Mouse (Mus musculus): ENCODE data around the gene Sf3a2.
"Not testable (repeated sequence)": the region's sequence is repeated elsewhere in the genome, so short reads cannot be mapped to it uniquely, and the experiment has no call there.

Gene Sf3a2

DNA sequence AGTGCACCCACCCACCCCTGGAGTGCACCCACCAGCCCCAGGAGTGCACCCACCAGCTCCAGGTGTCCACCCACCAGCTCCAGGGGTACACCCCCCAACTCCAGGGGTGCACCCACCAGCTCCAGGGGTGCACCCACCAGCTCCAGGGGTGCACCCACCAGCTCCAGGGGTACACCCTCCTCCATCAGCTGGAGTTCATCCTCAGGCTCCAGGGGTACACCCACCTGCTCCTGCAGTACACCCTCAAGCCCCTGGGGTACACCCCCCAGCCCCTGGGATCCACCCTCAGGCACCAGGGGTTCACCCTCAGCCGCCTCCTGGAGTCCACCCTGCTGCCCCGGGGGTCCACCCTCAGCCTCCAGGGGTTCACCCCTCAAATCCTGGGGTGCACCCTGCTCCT lies 6.3 kb downstream of the Sf3a2 start:
- no peak for DNase-seq (ENCODE audit: low spot score in 2 of 2)

DNA sequence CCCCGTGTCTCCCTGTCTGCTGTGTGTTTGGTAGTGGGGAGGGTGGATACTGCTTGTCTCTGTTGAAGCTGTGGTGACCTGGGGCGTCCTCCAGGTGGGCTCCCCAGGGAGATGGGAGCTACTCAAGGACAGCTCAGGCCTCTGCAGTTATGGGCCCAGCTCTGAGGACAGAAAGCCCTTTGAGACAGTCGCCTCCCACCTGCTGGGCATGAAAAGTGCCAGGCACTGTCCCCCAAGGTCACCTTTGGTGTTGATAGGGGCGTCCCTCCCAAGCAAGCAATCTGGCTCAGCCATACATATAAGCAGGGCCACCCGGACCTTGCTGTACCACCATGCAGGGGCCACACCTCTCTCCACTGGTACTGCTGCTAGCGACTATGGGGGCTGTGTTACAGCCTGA lies 6.9 kb downstream of the Sf3a2 start, which contains the start of gene Amh:
Amh (plus strand) TSS at position 328 of the 400 bp plus-strand sequence.
- no peak for DNase-seq (ENCODE audit: low spot score in 2 of 2)

DNA sequence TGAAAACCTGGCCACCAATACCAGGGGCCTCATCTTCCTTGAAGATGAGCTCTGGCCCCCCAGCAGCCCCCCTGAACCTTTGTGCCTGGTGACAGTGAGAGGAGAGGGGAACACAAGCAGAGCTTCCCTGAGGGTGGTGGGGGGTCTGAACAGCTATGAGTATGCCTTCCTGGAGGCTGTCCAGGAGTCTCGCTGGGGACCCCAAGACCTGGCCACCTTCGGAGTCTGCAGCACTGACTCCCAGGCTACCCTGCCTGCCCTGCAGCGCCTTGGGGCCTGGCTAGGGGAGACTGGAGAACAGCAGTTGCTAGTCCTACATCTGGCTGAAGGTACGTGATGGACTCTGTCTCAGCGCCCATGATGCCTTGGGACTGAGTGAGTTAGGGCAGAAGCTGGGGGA lies 7.3 kb downstream of the Sf3a2 start:
- no peak for DNase-seq (ENCODE audit: low spot score in 2 of 2)

DNA sequence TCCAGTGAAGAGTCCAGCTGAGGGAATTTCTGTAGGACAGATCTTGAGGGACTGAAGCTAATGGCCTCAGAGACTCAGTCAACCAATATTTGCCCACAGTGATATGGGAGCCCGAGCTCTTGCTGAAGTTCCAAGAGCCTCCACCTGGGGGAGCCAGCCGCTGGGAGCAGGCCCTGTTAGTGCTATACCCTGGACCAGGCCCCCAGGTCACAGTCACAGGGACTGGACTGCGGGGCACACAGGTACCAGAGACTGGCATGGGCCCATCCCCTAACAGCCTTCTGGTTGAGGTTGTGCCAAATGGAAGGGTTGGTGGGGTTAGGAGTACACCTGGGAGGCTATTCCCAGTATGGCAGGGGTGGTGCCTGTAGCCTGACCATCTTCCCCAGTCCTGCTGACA lies 7.9 kb downstream of the Sf3a2 start:
- DNase-seq (ENCODE audit: low spot score in 2 of 2), result peak; percentile 88 to 93

DNA sequence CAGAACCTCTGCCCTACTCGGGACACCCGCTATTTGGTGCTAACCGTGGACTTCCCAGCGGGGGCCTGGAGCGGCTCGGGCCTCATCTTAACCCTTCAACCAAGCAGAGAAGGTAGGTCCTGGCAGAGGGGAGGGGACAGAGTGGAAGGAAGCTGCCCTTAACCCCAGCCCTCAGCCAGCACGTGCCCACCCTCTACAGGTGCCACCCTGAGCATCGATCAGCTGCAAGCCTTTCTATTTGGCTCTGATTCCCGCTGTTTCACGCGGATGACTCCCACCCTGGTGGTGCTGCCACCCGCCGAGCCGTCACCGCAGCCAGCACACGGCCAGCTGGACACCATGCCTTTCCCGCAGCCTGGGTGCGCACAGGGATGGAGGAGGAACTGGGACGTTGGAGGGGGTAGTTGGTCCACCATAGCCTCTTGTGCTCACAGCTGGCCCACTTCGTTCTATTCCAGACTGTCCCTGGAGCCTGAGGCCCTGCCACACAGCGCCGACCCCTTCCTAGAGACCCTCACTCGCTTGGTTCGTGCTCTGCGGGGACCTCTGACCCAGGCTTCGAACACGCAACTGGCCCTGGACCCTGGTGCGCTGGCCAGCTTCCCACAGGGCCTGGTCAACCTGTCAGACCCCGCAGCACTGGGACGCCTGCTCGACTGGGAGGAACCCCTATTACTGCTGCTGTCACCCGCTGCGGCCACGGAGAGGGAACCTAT lies 8.5 kb downstream of the Sf3a2 start:
- no peak for DNase-seq (ENCODE audit: low spot score in 2 of 2)

DNA sequence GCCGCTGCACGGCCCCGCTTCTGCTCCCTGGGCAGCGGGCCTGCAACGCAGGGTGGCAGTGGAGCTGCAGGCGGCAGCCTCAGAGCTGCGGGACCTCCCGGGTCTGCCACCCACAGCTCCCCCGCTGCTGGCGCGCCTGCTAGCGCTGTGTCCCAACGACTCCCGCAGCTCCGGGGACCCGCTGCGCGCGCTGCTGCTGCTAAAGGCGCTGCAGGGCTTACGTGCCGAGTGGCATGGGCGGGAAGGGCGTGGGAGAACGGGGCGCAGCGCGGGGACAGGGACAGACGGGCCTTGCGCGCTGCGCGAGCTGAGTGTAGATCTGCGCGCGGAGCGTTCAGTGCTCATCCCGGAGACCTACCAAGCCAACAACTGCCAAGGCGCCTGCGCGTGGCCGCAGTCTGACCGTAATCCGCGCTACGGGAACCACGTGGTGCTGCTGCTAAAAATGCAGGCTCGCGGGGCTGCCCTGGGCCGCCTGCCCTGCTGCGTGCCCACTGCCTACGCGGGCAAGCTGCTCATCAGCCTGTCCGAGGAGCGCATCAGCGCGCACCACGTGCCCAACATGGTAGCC lies 9.1 kb downstream of the Sf3a2 start:
- DNase-seq (ENCODE audit: low spot score in 2 of 2), result peak in 1 of 2 experiments; percentile 65

DNA sequence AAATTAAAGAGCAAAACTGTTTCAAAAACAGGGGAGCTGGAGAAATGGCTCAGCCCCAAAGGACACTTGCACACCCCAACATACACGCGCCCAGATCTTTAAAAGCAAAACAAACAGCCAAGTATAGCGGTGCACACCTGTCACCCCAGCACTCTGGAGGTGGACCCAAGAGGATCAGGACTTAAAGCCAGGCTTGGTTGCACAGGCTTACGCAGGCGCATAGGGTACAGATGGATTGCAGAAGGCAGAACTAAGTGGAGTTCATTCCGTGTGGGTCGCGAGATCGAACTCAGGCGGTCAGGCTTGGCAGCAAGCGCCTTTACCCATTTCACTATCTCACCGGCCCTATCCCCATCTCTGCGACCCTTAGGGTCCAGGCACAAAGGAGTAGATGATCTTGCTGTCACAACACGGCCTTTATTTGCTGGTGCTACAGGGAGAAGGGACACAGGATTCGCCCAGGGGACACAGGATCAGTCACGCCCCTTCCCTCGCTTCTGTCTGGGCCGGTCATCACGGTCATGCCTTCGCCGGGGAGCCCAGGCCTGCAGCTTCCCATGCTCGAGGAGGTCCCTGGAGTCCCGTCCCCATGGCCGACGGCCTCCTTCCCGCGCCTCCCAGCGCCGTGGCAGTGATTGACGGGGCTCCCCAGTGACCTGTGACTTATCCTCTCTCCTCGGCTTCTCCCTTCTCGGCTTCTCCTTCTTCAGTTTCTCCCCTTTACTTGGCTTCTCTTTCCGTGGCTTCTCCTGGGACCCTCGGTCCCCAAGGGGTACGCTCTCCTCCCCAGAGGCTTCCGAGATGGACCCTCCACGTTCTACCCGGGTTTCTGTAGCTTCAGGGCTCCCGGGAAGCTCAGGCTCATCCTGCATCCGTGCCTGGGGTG lies 10.3 kb downstream of the Sf3a2 start:
- DNase-seq (ENCODE audit: low spot score in 2 of 2), result no peak

DNA sequence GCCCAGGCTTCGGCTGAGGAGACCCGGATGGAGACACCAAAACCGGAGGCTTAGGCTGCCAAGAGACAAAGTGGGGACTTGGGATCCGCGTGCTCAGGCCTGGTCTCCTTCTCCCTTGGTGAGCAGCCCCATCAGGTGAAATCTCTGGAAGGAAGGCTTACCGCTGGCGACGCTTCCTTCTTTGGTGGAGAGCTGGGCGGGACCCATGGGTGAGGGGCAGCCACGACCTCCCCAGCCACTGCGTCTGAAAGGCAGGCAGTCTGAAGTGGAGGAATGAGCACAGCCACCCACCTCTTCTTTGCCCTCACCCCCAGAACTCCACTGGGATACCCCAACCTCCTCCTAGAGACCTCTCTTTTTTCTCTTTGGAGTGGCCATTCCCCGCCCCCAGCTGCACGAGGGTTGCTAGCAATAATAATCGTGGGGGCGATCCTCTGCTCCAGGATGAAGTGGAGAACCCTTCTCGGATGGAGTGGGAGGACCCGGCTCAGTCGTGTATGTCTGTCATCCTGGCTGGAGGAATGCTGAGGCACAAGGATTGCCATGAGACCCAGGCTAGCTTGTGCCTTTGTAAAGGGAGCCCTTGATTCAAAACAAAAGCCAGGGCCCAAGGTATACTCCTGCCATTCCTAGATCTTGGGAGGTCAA lies 11.1 kb downstream of the Sf3a2 start:
- no peak for DNase-seq (ENCODE audit: low spot score in 2 of 2)

DNA sequence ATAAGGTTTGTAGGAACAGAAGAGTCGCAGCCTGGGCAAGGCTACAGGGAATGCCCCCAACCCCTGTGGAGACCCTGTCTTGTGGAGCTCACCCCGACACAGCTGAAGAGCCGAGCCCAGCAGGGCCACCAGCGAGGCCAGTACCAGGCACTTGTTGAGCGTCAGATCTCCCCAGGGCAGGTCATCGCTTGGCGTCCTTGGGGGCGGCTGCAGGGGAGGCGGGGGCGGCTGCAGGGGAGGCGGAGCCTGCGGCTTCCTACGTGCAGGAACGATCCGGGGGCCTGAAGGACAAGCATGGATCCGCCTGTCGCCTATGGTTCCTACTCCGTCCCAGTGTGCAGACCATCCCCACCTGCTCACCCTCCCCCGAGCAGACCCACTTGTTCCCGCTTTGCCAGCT lies 12.1 kb downstream of the Sf3a2 start:
- DNase-seq (ENCODE audit: low spot score in 2 of 2), result no peak

DNA sequence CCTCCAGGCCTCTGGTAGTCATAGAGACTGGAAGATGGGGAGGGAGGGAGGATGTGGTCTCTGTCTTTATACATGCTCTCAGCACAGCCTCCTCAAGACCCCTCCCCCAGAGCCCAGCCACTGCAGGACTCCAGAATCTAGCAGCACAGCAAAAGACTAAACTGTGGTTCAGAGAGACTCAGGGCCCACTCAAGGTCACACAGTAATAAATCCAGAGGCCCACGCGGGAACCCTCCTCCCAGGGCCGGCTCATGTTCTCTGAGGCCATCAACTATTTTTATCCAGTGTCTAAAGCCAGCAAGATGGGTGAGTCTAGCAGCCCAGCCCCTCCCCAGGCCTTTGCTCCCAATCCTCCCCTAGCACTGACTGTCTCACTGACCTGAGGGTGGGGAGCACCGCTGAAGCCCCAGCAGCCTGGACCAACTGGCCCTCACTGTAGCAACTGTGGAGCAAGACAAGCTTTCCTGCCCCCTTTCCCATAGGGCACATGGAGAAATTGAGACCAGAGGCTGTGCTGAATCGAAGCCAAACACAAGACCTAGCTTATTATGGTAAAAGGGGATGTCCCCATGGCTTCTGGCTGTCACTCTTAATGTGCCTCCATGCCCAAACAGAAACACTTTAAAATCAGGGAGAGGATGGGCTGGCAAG lies 14.5 kb downstream of the Sf3a2 start:
- no peak for DNase-seq (ENCODE audit: low spot score in 2 of 2)

DNA sequence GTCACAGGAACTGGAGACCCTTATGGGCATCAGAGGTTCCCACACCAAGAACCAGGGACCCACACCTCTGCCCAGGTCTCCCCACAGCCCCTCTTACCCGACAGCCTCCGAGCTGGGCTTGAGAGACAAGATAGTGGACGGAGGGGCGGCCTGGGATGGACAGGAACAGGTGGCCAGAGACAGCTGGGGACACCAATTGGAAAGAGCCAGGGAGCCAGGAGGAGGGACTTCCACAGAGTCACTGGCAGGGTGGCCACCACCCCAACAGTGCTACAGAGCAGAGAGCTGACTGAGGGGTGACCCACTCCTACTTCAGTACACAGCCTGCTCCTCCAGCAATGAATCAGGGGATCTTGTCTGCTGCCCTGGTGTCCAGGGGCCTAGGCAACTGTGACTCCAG lies 15.4 kb downstream of the Sf3a2 start, which contains the start of gene Jsrp1:
Jsrp1 (minus strand) TSS at position 133 of the 400 bp plus-strand sequence.
- DNase-seq (ENCODE audit: low spot score in 2 of 2), result no peak

DNA sequence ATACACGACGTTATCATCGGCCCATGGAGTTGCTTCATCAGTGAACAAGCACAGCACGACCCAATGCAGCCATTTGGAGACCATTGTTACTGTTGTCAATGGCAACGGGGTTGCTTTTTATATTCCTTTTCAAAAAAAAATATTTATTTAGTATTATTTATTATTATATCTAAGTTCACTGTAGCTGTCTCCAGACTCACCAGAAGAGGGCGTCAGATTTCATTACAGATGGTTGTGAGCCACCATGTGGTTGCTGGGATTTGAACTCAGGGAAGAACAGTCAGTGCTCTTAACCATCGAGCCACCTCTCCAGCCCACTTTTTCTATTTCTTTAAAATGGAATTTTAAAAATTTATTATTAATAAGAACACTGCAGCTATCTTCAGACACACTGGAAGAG lies 16.8 kb downstream of the Sf3a2 start:
- no peak for DNase-seq (ENCODE audit: low spot score in 2 of 2)

DNA sequence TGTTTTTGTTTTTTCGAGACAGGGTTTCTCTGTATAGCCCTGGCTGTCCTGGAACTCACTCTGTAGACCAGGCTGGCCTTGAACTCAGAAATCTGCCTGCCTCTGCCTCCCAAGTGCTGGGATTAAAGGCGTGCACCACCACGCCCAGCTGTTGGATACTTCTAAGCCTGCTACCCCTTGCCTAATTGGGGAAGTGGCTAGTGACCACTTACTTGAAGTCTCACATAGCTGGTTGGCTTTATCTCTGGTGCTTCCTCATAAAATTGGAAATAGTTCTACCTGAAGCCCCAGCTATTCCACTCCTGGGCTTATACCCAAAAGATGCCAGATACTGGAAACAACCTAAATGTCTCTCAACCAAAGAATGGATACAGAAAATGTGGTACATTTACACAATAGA lies 18.3 kb downstream of the Sf3a2 start:
- DNase-seq (ENCODE audit: low spot score in 2 of 2), result not testable (repeated sequence)

DNA sequence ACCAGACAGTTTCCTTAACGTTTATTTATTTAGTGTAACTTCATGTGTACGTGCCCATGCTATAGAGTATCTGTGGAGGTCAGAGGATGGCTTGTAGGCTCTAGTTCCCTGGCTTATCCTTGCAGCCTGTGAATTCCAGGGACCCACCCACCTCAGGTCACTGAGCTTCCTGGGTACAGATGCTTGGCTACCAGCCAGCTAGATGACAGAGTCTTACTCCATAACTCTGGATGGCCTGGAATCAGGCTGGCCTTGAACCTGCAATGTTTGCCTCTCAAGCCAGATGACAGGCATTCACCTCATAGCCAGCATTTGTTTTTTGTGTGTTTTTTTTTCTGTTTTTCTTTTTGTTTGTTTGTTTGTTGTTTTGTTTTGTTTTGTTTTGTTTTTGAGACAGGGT lies 19.2 kb downstream of the Sf3a2 start:
- no peak for DNase-seq (ENCODE audit: low spot score in 2 of 2)

DNA sequence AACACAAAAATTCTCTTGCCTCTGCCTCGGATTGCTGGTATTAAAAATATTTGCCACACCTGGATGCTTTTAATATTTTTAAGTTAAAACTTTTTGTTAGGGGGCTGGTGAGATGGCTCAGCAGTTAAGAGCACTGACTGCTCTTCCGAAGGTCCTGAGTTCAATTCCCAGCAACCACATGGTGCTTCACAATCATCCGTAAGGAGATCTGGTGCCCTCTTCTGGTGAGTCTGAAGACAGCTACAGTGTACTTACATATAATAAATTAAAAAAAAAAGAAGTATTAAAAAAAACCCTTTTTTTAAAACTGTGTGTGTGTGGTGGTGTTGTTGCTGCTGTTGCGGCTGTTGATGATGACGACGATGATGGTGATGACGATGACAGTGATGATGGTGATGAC lies 20.0 kb downstream of the Sf3a2 start:
- not testable (repeated sequence) for DNase-seq (ENCODE audit: low spot score in 2 of 2)

DNA sequence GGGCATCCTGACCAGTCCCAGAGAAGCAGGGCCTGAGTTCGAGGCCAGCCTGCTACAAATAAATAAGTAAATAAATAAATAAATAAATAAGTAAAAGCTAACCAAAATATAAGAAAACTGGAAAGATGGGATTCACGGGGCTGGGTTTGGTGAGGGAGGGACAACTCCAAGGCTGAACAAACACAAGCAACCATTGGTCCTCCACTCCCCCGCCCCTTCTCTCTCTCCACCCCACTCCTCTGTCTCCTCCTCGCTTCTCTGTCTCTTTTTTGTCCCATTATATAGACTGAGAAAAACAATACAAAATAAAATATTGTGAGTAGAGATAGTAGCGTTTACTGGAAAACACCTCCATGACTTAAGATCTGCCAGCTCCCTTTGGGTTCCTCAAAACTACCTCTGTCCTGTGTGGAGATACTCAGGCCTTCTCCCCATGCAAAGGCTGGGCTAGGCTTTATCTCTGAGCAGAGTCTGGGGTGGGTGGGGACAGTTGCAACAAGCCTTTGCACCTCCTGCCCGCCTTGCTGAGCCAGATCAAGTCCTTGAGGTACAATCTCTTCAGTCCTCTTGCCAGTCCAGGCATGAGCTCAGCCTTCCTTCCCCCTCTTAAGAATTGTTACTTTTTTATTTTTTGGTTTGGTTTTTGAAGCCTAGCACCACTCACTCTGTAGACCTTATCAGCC lies 20.7 kb downstream of the Sf3a2 start:
- DNase-seq (ENCODE audit: low spot score in 2 of 2), result peak; percentile 60 to 82

DNA sequence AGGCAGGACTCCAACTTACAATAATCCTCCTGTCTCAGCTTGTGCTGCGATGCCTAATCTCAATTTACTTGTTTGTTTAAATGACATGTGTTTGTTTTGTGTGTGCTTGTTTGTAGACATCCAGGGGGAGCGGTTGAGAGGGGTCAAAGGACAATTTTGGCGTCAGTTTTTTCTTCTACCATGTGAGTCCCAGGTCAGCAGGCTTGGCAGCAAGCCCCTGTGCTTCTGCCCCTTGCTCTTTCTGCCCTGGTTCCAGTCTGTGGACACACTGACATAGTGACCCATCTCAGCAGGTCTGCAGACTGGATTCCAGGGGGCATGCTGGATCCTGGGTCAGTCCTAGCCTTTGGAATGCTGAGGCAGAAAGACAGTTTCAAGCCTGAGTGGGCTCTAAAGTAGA lies 21.4 kb downstream of the Sf3a2 start:
- DNase-seq (ENCODE audit: low spot score in 2 of 2), result no peak

DNA sequence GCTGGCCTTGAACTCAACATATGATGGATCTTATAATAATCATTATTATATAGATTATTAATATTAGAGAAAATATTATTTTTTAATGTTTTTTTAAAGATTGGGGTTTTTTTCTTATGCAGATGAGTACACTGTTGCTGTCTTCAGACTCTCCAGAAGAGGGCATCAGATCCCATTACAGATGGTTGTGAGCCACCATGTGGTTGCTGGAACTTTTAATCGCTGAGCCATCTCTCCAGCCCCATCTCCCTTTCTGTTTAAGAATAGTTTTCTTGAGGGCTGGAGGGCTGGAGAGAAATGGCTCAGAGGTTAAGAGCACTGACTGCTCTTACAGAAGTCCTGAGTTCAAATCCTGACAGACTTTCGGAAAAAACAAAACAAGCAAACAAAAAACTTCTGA lies 24.0 kb downstream of the Sf3a2 start:
- DNase-seq (ENCODE audit: low spot score in 2 of 2), result peak in 1 of 2 experiments; percentile 66

DNA sequence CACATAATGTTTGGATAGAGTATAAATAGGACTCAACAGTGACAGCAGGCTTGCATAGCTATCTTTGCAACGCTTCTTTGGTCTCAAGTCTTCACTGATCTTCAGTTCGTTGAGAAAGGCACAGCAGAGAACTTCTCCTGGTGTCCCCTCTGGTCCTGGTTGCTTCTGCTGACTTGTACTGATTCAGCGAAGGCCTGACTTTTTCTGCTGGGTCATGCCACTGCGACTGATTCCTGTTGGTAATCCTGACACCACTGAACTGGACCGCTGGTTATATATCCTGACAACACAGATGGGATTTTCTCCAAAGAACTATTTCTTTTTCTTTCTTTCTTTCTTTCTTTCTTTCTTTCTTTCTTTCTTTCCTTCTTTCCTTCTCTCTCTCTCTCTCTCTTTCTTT lies 24.5 kb downstream of the Sf3a2 start:
- no peak for DNase-seq (ENCODE audit: low spot score in 2 of 2)

DNA sequence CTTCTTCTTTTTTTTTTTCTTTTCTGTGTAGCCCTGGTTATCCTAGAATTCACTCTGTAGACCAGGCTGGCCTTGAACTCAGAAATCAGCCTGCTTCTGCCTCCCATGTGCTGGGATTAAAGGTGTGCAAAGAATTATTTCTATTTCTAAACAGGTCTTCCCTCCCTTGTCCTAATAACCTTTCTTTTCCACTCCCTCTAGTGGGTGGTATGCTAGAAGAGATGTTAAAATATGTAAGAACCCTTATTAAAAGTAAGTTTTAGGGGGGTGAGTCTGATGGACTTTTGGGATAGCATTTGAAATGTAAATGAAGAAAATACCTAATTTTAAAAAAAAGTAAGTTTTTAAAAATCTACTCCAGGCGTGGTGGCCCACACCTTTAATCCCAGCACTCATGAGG lies 25.3 kb downstream of the Sf3a2 start:
- DNase-seq (ENCODE audit: low spot score in 2 of 2), result no peak

All from spleen, postnatal 10 days (tissue).